Mouse (Mus musculus) neural tube, embryonic 11.5 days (tissue): ENCODE results near the gene Kpna1. TPM values are rescaled to one million over a fixed set of nuclear protein-coding genes. Genes with fewer than 3 reads are reported as not detected.
A peak's percentile ranks its signal among the peaks of the same experiment; 100 is the strongest.
"Not testable (repeated sequence)": the region's sequence is repeated elsewhere in the genome, so short reads cannot be mapped to it uniquely, and the experiment has no call there.

Experiments used
- ATAC-seq: fragments of 200-750 bp; cut with Nextera tagmentation; 2 replicates; pipeline ENCODE4 v1.8.0; 2017; ENCODE audit warnings: moderate number of reproducible peaks, mild to moderate bottlenecking, moderate TSS enrichment, moderate library complexity; ENCODE audit not compliant: insufficient read depth, low FRiP score, low TSS enrichment
- DNase-seq: peaks from one replicate; pipeline ENCODE4 v3.0.0-alpha.2; 2015; ENCODE audit warnings: low spot score
- H3K27ac ChIP-seq: fragments of 300-500 bp; sonication (generic); 2 replicates; pipeline ENCODE4 v1.5.1; 2014; ENCODE audit warnings: low read depth, mild to moderate bottlenecking, low read length
- H3K27me3 ChIP-seq: fragments of 300-500 bp; sonication (generic); 2 replicates; pipeline ENCODE4 v1.6.1; 2014; ENCODE audit warnings: mild to moderate bottlenecking, low read length, mixed read lengths; ENCODE audit not compliant: control insufficient read depth, insufficient read depth
- H3K36me3 ChIP-seq: fragments of 300-500 bp; sonication (generic); 2 replicates; pipeline ENCODE4 v1.6.1; 2014; ENCODE audit warnings: mild to moderate bottlenecking, low read length, moderate library complexity, mixed read lengths; ENCODE audit not compliant: control insufficient read depth, insufficient read depth
- H3K4me1 ChIP-seq: fragments of 300-500 bp; sonication (generic); 2 replicates; pipeline ENCODE4 v1.6.1; 2014; ENCODE audit warnings: low read length, mixed read lengths; ENCODE audit not compliant: control insufficient read depth, insufficient read depth
- H3K4me2 ChIP-seq: fragments of 300-500 bp; sonication (generic); 2 replicates; pipeline ENCODE4 v1.6.1; 2014; ENCODE audit warnings: low read depth, mild to moderate bottlenecking, moderate library complexity
- H3K4me3 ChIP-seq: fragments of 300-500 bp; sonication (generic); 2 replicates; pipeline ENCODE4 v1.5.1; 2014; ENCODE audit warnings: low read depth, low read length
- H3K9ac ChIP-seq: fragments of 300-500 bp; sonication (generic); 2 replicates; pipeline ENCODE4 v1.6.1; 2014; ENCODE audit warnings: mild to moderate bottlenecking, low read length
- H3K9me3 ChIP-seq: fragments of 300-500 bp; sonication (generic); 2 replicates; pipeline ENCODE4 v1.6.1; 2016; ENCODE audit warnings: low read length; ENCODE audit not compliant: control insufficient read depth
- WGBS: fragments of 180-500 bp; shearing (Covaris S2); extraction: QIAGEN DNeasy Blood & Tissue Kit; methylation state at CpG from one replicate; pipeline ENCODE4 v1.1.7; 2014; 5-methylcytosine and 5-hydroxymethylcytosine counted together
- polyA plus RNA-seq: library from polyadenylated mRNA; unstranded; fragments of >200 nt; fragmentation: Nextera tagmentation; extraction: Ambion mirVana; gene quantifications from 2 replicates; pipeline ENCODE4 v1.2.1, GENCODE M21; 2014

Gene Kpna1
- polyA plus RNA-seq, 1 experiment from 2014 or later: 92.5 TPM

GRCm38 (mm10) chr16:36028120-36028519 is 49.6 kb downstream of the Kpna1 start:
- not testable (repeated sequence) for H3K27ac ChIP-seq, DNase-seq, H3K9me3 ChIP-seq, H3K9ac ChIP-seq, H3K4me2 ChIP-seq, H3K36me3 ChIP-seq, H3K4me3 ChIP-seq, ATAC-seq, H3K4me1 ChIP-seq, H3K27me3 ChIP-seq
- WGBS: 91% methylated on average over 1 of the region's 2 CpGs

- peak within 1 kb of the TSS; percentile 44; the same call in 1 of the 2 replicates for H3K27ac ChIP-seq
- 3% methylated on average over 39 of the region's 39 CpGs for WGBS
These were observed 62.4 kb downstream of the Kpna1 start, which contains the start of gene Wdr5b for GRCm38 (mm10) chr16:36040640-36041624. TSS of gene Wdr5b (plus strand) at chr16:36041190.

GRCm38 (mm10) chr16:36041625-36042020 is 63.1 kb downstream of the Kpna1 start:
- peak overlapping the region; percentile 69 for H3K9ac ChIP-seq

More at GRCm38 (mm10) chr16:36040640-36041624, 62.4 kb downstream of the Kpna1 start, which contains the start of gene Wdr5b:
- Histone ChIP-seq H3K27me3 (no peaks in the 10 kb centered on the region), H3K9ac (peak within 1 kb of the TSS; percentile 69), H3K4me2 (peak within 1 kb of the TSS; percentile 76), H3K36me3 (0 out of 2 replicates have a peak, but pooled peaks cover 1% of the 10 kb centered on the region), H3K9me3 (no peaks in the 10 kb centered on the region), H3K4me1 (peaks cover 8% of the 10 kb centered on the region; the same call in 1 of the 2 replicates), H3K4me3 (peak within 1 kb of the TSS; percentile 58)
- peak; percentile 90 for DNase-seq
- ATAC-seq: peak; percentile 95

GRCm38 (mm10) chr16:36043073-36043472 is 64.5 kb downstream of the Kpna1 start:
- 92% methylated on average over 10 of the region's 10 CpGs for WGBS

More at GRCm38 (mm10) chr16:36041625-36042020, 63.1 kb downstream of the Kpna1 start:
- 33% methylated on average over 11 of the region's 11 CpGs for WGBS
- peaks cover 8% of the 10 kb centered on the region; the same call in 1 of the 2 replicates for H3K4me1 ChIP-seq
- H3K36me3 ChIP-seq: 0 out of 2 replicates have a peak, but pooled peaks cover 3% of the 10 kb centered on the region
- peak overlapping the region; percentile 58 for H3K4me3 ChIP-seq
- no peaks in the 10 kb centered on the region for H3K27me3 ChIP-seq
- ATAC-seq: no peak
- peak overlapping the region; percentile 44; the same call in 1 of the 2 replicates for H3K27ac ChIP-seq
- DNase-seq: no peak
- no peaks in the 10 kb centered on the region for H3K9me3 ChIP-seq
- H3K4me2 ChIP-seq: peak overlapping the region; percentile 76

GRCm38 (mm10) chr16:36043964-36044363 is 65.4 kb downstream of the Kpna1 start:
- no peak for DNase-seq
- H3K36me3 ChIP-seq: peaks cover 4% of the 10 kb centered on the region

More at GRCm38 (mm10) chr16:36043073-36043472, 64.5 kb downstream of the Kpna1 start:
- Histone ChIP-seq H3K9me3 (no peaks in the 10 kb centered on the region), H3K9ac (no peak overlapping the region), H3K27me3 (no peaks in the 10 kb centered on the region), H3K4me3 (no peak overlapping the region), H3K36me3 (0 out of 2 replicates have a peak, but pooled peaks cover 3% of the 10 kb centered on the region), H3K4me2 (no peak overlapping the region), H3K27ac (no peak overlapping the region), H3K4me1 (peaks cover 8% of the 10 kb centered on the region; the same call in 1 of the 2 replicates)
- DNase-seq: no peak
- no peak for ATAC-seq

GRCm38 (mm10) chr16:36047538-36047937 is 69.0 kb downstream of the Kpna1 start:
- Histone ChIP-seq H3K27ac (no peak overlapping the region), H3K4me1 (no peaks in the 10 kb centered on the region), H3K9me3 (no peaks in the 10 kb centered on the region), H3K27me3 (no peaks in the 10 kb centered on the region), H3K4me2 (no peak overlapping the region), H3K36me3 (peaks cover 11% of the 10 kb centered on the region), H3K4me3 (no peak overlapping the region), H3K9ac (no peak overlapping the region)
- 92% methylated on average over 4 of the region's 4 CpGs for WGBS
- DNase-seq (no peak), ATAC-seq (no peak)

More at GRCm38 (mm10) chr16:36043964-36044363, 65.4 kb downstream of the Kpna1 start:
- H3K9ac ChIP-seq: no peak overlapping the region
- H3K4me2 ChIP-seq: no peak overlapping the region
- H3K27ac ChIP-seq: no peak overlapping the region
- no peak for ATAC-seq
- WGBS: 96% methylated on average over 4 of the region's 4 CpGs
- no peak overlapping the region for H3K4me3 ChIP-seq
- H3K9me3 ChIP-seq: no peaks in the 10 kb centered on the region
- no peaks in the 10 kb centered on the region for H3K27me3 ChIP-seq
- H3K4me1 ChIP-seq: peaks cover 8% of the 10 kb centered on the region; the same call in 1 of the 2 replicates

GRCm38 (mm10) chr16:36051491-36051890 is 72.9 kb downstream of the Kpna1 start:
- DNase-seq (no peak), ATAC-seq (no peak)
- Histone ChIP-seq H3K27ac (no peak overlapping the region), H3K4me1 (no peaks in the 10 kb centered on the region), H3K4me2 (no peak overlapping the region), H3K27me3 (no peaks in the 10 kb centered on the region), H3K9me3 (no peaks in the 10 kb centered on the region), H3K9ac (no peak overlapping the region), H3K36me3 (peaks cover 8% of the 10 kb centered on the region), H3K4me3 (no peak overlapping the region)
- WGBS: 93% methylated on average over 6 of the region's 6 CpGs

GRCm38 (mm10) chr16:36053524-36054275 is 75.2 kb downstream of the Kpna1 start:
- Histone ChIP-seq H3K4me2 (no peak overlapping the region), H3K9ac (no peak overlapping the region), H3K4me1 (no peaks in the 10 kb centered on the region), H3K9me3 (no peaks in the 10 kb centered on the region), H3K4me3 (no peak overlapping the region), H3K36me3 (peaks cover 8% of the 10 kb centered on the region), H3K27ac (no peak overlapping the region), H3K27me3 (no peaks in the 10 kb centered on the region)
- no peak for DNase-seq
- ATAC-seq: no peak
- WGBS: 93% methylated on average over 6 of the region's 6 CpGs
